Mouse (Mus musculus): ENCODE measurements at regions not wholly inside any gene's neighbourhood (a gene's known extent, or its start where the extent isn't known, plus 50 kb on each side); places are given as distances from the start of the nearest gene placed in this dataset.

- TF ChIP-seq CTCF (IDR thresholded peaks at IDR 0.05; ENCODE audit: extremely low read depth, insufficient read depth, insufficient read length, insufficient replicate concordance) (no peak), POLR2A (IDR thresholded peaks at IDR 0.05; ENCODE audit: low read depth, low read length) (no peak)
Observed at GRCm38 (mm10) chr7:83117065-83117464, 249.9 kb downstream of the Mex3b start.

All from spleen, adult 2 months (tissue).